Comparison of ENCODE assay signal across 8 mouse cellular contexts in the genomic region with DNA sequence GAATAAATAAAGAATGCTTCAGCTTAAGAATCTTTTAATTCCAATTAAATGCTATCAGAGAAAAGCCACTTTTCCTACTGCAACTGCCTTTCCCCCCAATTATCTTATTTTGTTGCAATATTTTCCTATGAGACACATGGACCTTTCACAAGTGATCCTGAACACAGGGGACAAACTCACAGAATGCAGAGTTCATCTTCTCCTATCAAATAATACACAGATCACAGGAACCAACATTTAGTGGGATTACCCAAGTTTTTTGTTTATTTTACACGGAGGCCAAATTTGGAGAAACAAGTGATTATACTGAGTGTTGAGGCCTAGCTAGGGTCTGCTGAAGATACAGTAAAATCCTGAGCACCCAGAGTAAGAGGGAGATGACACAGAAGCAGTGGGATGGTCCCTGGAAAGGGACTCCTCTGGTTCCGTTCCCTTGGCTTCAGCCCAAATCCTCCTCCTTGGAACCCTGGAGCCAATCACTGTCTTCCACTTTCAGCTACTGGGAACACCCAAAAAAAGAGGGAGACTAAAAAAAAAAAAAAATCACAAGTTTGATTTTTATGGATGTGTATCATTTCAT. TPM values are rescaled to one million over a fixed set of nuclear protein-coding genes. Genes with fewer than 3 reads are reported as not detected.
DNase-seq lines count a peak whose midpoint lies in the region; ATAC-seq lines count a peak whose summit lies in the region.

No protein-coding gene starts in this region.

- H3K27me3 ChIP-seq in midbrain, embryonic 10.5 days (ENCODE audit: low read depth, poor library complexity, severe bottlenecking), result no peaks in the 10 kb centered on the region
- no peaks in the 10 kb centered on the region for H3K27me3 ChIP-seq in midbrain, embryonic 15.5 days (replicated peaks)
- no peaks in the 10 kb centered on the region for H3K27me3 ChIP-seq in embryonic facial prominence, embryonic 12.5 days
- H3K27me3 ChIP-seq in heart, embryonic 14.5 days (ENCODE audit: control insufficient read depth, insufficient read depth, low read length), result no peaks in the 10 kb centered on the region

- H3K9me3 ChIP-seq in midbrain, embryonic 10.5 days (replicated peaks), result no peaks in the 10 kb centered on the region
- no peaks in the 10 kb centered on the region for H3K9me3 ChIP-seq in midbrain, embryonic 15.5 days
- H3K9me3 ChIP-seq in embryonic facial prominence, embryonic 12.5 days, result no peaks in the 10 kb centered on the region
- H3K9me3 ChIP-seq in heart, embryonic 14.5 days (ENCODE audit: control insufficient read depth, low read length), result no peaks in the 10 kb centered on the region

- H3K4me2 ChIP-seq in midbrain, embryonic 15.5 days, result no peak overlapping the region
- no peak overlapping the region; the same call in 1 of the 2 replicates for H3K4me2 ChIP-seq in embryonic facial prominence, embryonic 12.5 days (replicated peaks)
- peak overlapping the region; percentile 82 for H3K4me2 ChIP-seq in heart, embryonic 14.5 days (ENCODE audit: low read length)

- 9% methylated on average over 2 of the region's 2 CpGs for WGBS in midbrain, embryonic 10.5 days
- 36% methylated on average over 2 of the region's 2 CpGs for WGBS in midbrain, embryonic 15.5 days
- WGBS in embryonic facial prominence, embryonic 12.5 days, result 11% methylated on average over 2 of the region's 2 CpGs
- WGBS in heart, embryonic 14.5 days, result 19% methylated on average over 2 of the region's 2 CpGs

- no peaks in the 10 kb centered on the region for H3K36me3 ChIP-seq in midbrain, embryonic 10.5 days
- H3K36me3 ChIP-seq in midbrain, embryonic 15.5 days (replicated peaks), result no peaks in the 10 kb centered on the region
- H3K36me3 ChIP-seq in embryonic facial prominence, embryonic 12.5 days, result no peaks in the 10 kb centered on the region
- no peaks in the 10 kb centered on the region for H3K36me3 ChIP-seq in heart, embryonic 14.5 days (ENCODE audit: control insufficient read depth, insufficient read depth, low read length)

- H3K9ac ChIP-seq in midbrain, embryonic 15.5 days, result no peak overlapping the region
- no peak overlapping the region; the same call in 1 of the 2 replicates for H3K9ac ChIP-seq in embryonic facial prominence, embryonic 12.5 days
- H3K9ac ChIP-seq in heart, embryonic 14.5 days (ENCODE audit: low read length), result peak overlapping the region; percentile 14; the same call in 1 of the 2 replicates

- no peak for ATAC-seq in midbrain, embryonic 15.5 days (replicated peaks)
- ATAC-seq in embryonic facial prominence, embryonic 12.5 days (ENCODE audit: insufficient number of reproducible peaks, insufficient read depth, low FRiP score, low TSS enrichment), result no peak
- ATAC-seq in heart, embryonic 14.5 days (ENCODE audit: insufficient number of reproducible peaks, insufficient read depth, low FRiP score, low read depth), result no peak
- ATAC-seq in CD4-positive, CD25-positive, alpha-beta regulatory T cell, adult 4 months, result no peak

- no peak for DNase-seq in midbrain, embryonic 10.5 days (ENCODE audit: low spot score)
- peak; percentile 51 to 68 for DNase-seq in kidney, postnatal 36 days
- no peak for DNase-seq in layer of hippocampus, adult 9-10 months (ENCODE audit: low spot score)
- no peak for DNase-seq in urinary bladder, adult 18-20 months (ENCODE audit: low spot score in 2 of 2)

- H3K27ac ChIP-seq in midbrain, embryonic 10.5 days (replicated peaks), result peak overlapping the region; percentile 100
- H3K27ac ChIP-seq in midbrain, embryonic 15.5 days, result no peak overlapping the region
- H3K27ac ChIP-seq in embryonic facial prominence, embryonic 12.5 days, result peak overlapping the region; percentile 100
- peak overlapping the region; percentile 22 to 51; a peak in 1 of 4 replicates for H3K27ac ChIP-seq in heart, embryonic 14.5 days (replicated peaks in 1 of 2; ENCODE audit: control insufficient read depth in 1 of 2, insufficient read depth in 1 of 2, low read depth in 2 of 2, low read length in 2 of 2)

- peaks cover 66% of the 10 kb centered on the region for H3K4me1 ChIP-seq in midbrain, embryonic 10.5 days
- peaks cover 45% of the 10 kb centered on the region for H3K4me1 ChIP-seq in midbrain, embryonic 15.5 days
- H3K4me1 ChIP-seq in embryonic facial prominence, embryonic 12.5 days, result peaks cover 38% of the 10 kb centered on the region
- peaks cover 9 to 22% of the 10 kb centered on the region in 2 experiments; a peak in 3 of 4 replicates for H3K4me1 ChIP-seq in heart, embryonic 14.5 days (ENCODE audit: control insufficient read depth in 2 of 2, insufficient read depth in 2 of 2, low read length in 2 of 2)

- peak overlapping the region; percentile 81 for H3K4me3 ChIP-seq in midbrain, embryonic 10.5 days
- H3K4me3 ChIP-seq in midbrain, embryonic 15.5 days, result no peak overlapping the region
- H3K4me3 ChIP-seq in embryonic facial prominence, embryonic 12.5 days, result no peak overlapping the region
- H3K4me3 ChIP-seq in heart, embryonic 14.5 days (ENCODE audit: control insufficient read depth in 1 of 2, insufficient read depth in 1 of 2, low read depth in 1 of 2, low read length in 2 of 2), result no peak overlapping the region

RNA-seq across cellular contexts. Expression of a gene that starts 1.0 kb away (rescaled TPM):
- 66.9 and 71.0 TPM in 2 replicates for polyA plus RNA-seq in midbrain, embryonic 10.5 days (2016; fragmentation: Nextera tagmentation; extraction: Ambion mirVana)
- polyA plus RNA-seq in midbrain, embryonic 15.5 days (2015; fragmentation: Nextera tagmentation; extraction: Ambion mirVana), result 49.9 and 53.1 TPM in 2 replicates
- 69.9 and 73.8 TPM in 2 replicates for polyA plus RNA-seq in embryonic facial prominence, embryonic 12.5 days (2016; fragmentation: Nextera tagmentation; extraction: Ambion mirVana)
- polyA plus RNA-seq in heart, embryonic 14.5 days (2014; fragmentation: Nextera tagmentation; extraction: Ambion mirVana), result 24.4 and 27.1 TPM in 2 replicates
- polyA plus RNA-seq in CD4-positive, CD25-positive, alpha-beta regulatory T cell, adult 4 months (2017; shearing (Covaris generic)), result 10 to 100 TPM; 34.9 to 41.4 TPM

RNA-seq across cellular contexts. Expression of a gene that starts 5.2 kb away (rescaled TPM):
- 19.3 and 22.7 TPM in 2 replicates for polyA plus RNA-seq in midbrain, embryonic 10.5 days (2016; fragmentation: Nextera tagmentation; extraction: Ambion mirVana)
- polyA plus RNA-seq in midbrain, embryonic 15.5 days (2015; fragmentation: Nextera tagmentation; extraction: Ambion mirVana), result 8.1 and 9.0 TPM in 2 replicates
- polyA plus RNA-seq in embryonic facial prominence, embryonic 12.5 days (2016; fragmentation: Nextera tagmentation; extraction: Ambion mirVana), result 14.2 and 14.7 TPM in 2 replicates
- 4.7 and 6.4 TPM in 2 replicates for polyA plus RNA-seq in heart, embryonic 14.5 days (2014; fragmentation: Nextera tagmentation; extraction: Ambion mirVana)
- under 1 TPM in 1 of 2 experiments, not detected in 1; 0.74 TPM for polyA plus RNA-seq in CD4-positive, CD25-positive, alpha-beta regulatory T cell, adult 4 months (2017; shearing (Covaris generic))

RNA-seq across cellular contexts. Expression of a gene that starts 16.5 kb away (rescaled TPM):
- 25.0 and 25.1 TPM in 2 replicates for polyA plus RNA-seq in midbrain, embryonic 10.5 days (2016; fragmentation: Nextera tagmentation; extraction: Ambion mirVana)
- 8.1 and 11.8 TPM in 2 replicates for polyA plus RNA-seq in midbrain, embryonic 15.5 days (2015; fragmentation: Nextera tagmentation; extraction: Ambion mirVana)
- 16.4 and 18.7 TPM in 2 replicates for polyA plus RNA-seq in embryonic facial prominence, embryonic 12.5 days (2016; fragmentation: Nextera tagmentation; extraction: Ambion mirVana)
- polyA plus RNA-seq in heart, embryonic 14.5 days (2014; fragmentation: Nextera tagmentation; extraction: Ambion mirVana), result 5.8 and 8.9 TPM in 2 replicates
- polyA plus RNA-seq in CD4-positive, CD25-positive, alpha-beta regulatory T cell, adult 4 months (2017; shearing (Covaris generic)), result 1 to 10 TPM; 2.0 to 2.1 TPM

RNA-seq across cellular contexts. Expression of a gene that starts 57.3 kb away (rescaled TPM):
- not detected in 2 replicates for polyA plus RNA-seq in midbrain, embryonic 10.5 days (2016; fragmentation: Nextera tagmentation; extraction: Ambion mirVana)
- not detected in 2 replicates for polyA plus RNA-seq in midbrain, embryonic 15.5 days (2015; fragmentation: Nextera tagmentation; extraction: Ambion mirVana)
- polyA plus RNA-seq in embryonic facial prominence, embryonic 12.5 days (2016; fragmentation: Nextera tagmentation; extraction: Ambion mirVana), result not detected in 2 replicates
- polyA plus RNA-seq in heart, embryonic 14.5 days (2014; fragmentation: Nextera tagmentation; extraction: Ambion mirVana), result not detected in 2 replicates
- polyA plus RNA-seq in CD4-positive, CD25-positive, alpha-beta regulatory T cell, adult 4 months (2017; shearing (Covaris generic)), result not detected

Comparison
In these comparisons a context has a peak if more than half of its experiments do, and no peak if none do; other contexts are left out.
1. DNase-seq: peak in kidney, postnatal 36 days (2 of 2); none in midbrain, embryonic 10.5 days (single experiment), layer of hippocampus, adult 9-10 months (single experiment) and urinary bladder, adult 18-20 months (0 of 2).